Mouse (Mus musculus): ENCODE data around the gene Gspt1. TPM values are rescaled to one million over a fixed set of nuclear protein-coding genes. Genes with fewer than 3 reads are reported as not detected.

Gspt1 gene
- total and polyA plus RNA-seq, 3 experiments = 111 to 886 (median 147) TPM

DNA sequence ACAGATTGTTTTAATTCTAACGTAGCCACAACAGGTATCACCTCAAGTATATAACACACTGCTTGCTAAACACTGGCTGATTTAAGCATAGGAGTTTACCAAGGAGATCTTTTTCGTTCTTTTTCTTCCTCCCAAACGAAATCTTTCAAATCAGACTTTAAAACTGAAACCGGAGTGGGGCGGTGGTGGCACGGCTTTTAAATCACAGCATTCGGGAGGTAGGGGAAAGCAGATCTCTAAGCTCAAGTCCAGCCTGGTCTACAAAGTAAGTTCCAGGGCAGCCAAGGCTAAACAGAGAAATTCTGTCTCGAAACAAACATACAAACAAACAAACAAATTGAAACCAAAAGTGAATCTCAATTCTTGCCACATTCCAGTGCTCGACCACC is 79.0 kb downstream of the Gspt1 start:
- in situ Hi-C loops (cut with MboI; ENCODE audit: low pct_ligation_motif_present, low pct_unique_long_range_greater_than_20kb, low sequenced_read_pairs) = no loop called here
- Histone ChIP-seq H3K36me3 (replicated peaks in 1 of 2; ENCODE audit: control insufficient read depth in 1 of 2, insufficient read depth in 1 of 2, low read length in 1 of 2) (peaks cover 3 to 33% of the 10 kb centered on the region in 2 experiments), H3K4me2 (ENCODE audit: insufficient read depth, low read depth, poor library complexity, severe bottlenecking) (peak overlapping the region; percentile 65; the same call in 1 of the 2 replicates), H3K4me1 (ENCODE audit: control insufficient read depth in 1 of 2, insufficient read depth in 2 of 2) (peaks cover 6 to 56% of the 10 kb centered on the region in 2 experiments; a peak in 3 of 4 replicates), H3K9ac (ENCODE audit: insufficient read depth, low read depth) (peak overlapping the region; percentile 93), H3K27ac (ENCODE audit: insufficient read depth, low read depth) (peak overlapping the region; percentile 43), H3K9me3 (replicated peaks; ENCODE audit: low read length) (peaks cover 8% of the 10 kb centered on the region), H3K79me2 (replicated peaks; ENCODE audit: control insufficient read depth, extremely low read depth, insufficient read depth, poor library complexity, severe bottlenecking) (peaks cover 57% of the 10 kb centered on the region), H3K4me3 (replicated peaks in 1 of 3; ENCODE audit: low read depth in 2 of 3, low read length in 2 of 3, poor library complexity in 1 of 3) (peak overlapping the region; percentile 57 to 97 (median 89)), H3K27me3 (replicated peaks) (no peaks in the 10 kb centered on the region)
- no peak for DNase-seq (ENCODE audit: extremely low read depth)
- dilution Hi-C loops (cut with MboI; ENCODE audit: extremely low pct_ligation_motif_present, extremely low pct_unique_long_range_greater_than_20kb, low sequenced_read_pairs) = no loop called here
- 0 out of 2 replicates have a peak, but pooled peaks have one; percentile 16 for TF ChIP-seq EP300 (IDR thresholded peaks at IDR 0.05; ENCODE audit: low read length)
- TF ChIP-seq ZMIZ1 (IDR thresholded peaks at IDR 0.05; ENCODE audit: low read depth, low read length) = no peak
- no peak for TF ChIP-seq NRF1 (IDR thresholded peaks at IDR 0.05; ENCODE audit: low read depth, low read length)
- TF ChIP-seq TBP (conservative IDR thresholded peaks at IDR 0.05; ENCODE audit: low read depth, low read length) = no peak
- no peak for TF ChIP-seq POLR2A (IDR thresholded peaks at IDR 0.05; ENCODE audit: low read depth, low read length)
- TF ChIP-seq RCOR1 (conservative IDR thresholded peaks at IDR 0.05; ENCODE audit: low read depth, low read length) = no peak
- TF ChIP-seq MEF2A (IDR thresholded peaks at IDR 0.05; ENCODE audit: borderline replicate concordance, low read depth, low read length) = peak; percentile 54; the same call in 1 of the 2 replicates
- TF ChIP-seq MYC (IDR thresholded peaks at IDR 0.05; ENCODE audit: low read depth, low read length) = no peak
- no peak for TF ChIP-seq JUND (conservative IDR thresholded peaks at IDR 0.05; ENCODE audit: low read depth, low read length)
- no peak for TF ChIP-seq MXI1 (IDR thresholded peaks at IDR 0.05; ENCODE audit: low read depth, low read length)
- TF ChIP-seq ETS1 (conservative IDR thresholded peaks at IDR 0.05; ENCODE audit: low read depth, low read length) = no peak
- TF ChIP-seq MAFK (IDR thresholded peaks at IDR 0.05; ENCODE audit: insufficient replicate concordance, low read length) = no peak
- TF ChIP-seq UBTF (IDR thresholded peaks at IDR 0.05; ENCODE audit: low read depth, low read length) = no peak
- no peak for TF ChIP-seq PAX5 (IDR thresholded peaks at IDR 0.05; ENCODE audit: low read length)
- TF ChIP-seq GABPA (IDR thresholded peaks at IDR 0.05; ENCODE audit: insufficient replicate concordance, low read depth, low read length) = no peak
- TF ChIP-seq BHLHE40 (IDR thresholded peaks at IDR 0.05; ENCODE audit: low read depth, low read length) = no peak; the same call in 1 of the 2 replicates
- no peak; the same call in 1 of the 2 replicates for TF ChIP-seq RAD21 (IDR thresholded peaks at IDR 0.05; ENCODE audit: low read depth, low read length)
- 0 out of 2 replicates have a peak, but pooled peaks have one; percentile 1 for TF ChIP-seq MAZ (IDR thresholded peaks at IDR 0.05; ENCODE audit: low read depth, low read length)
- no peak for TF ChIP-seq CHD1 (IDR thresholded peaks at IDR 0.05; ENCODE audit: low read depth, low read length)
- TF ChIP-seq POLR2AphosphoS2 (IDR thresholded peaks at IDR 0.05; ENCODE audit: low read depth, low read length) = no peak
- no peak for TF ChIP-seq JUN (IDR thresholded peaks at IDR 0.05; ENCODE audit: insufficient read depth, low read depth, low read length)
- peak in 1 of 2 experiments; percentile 38; a peak in 1 of 4 replicates for TF ChIP-seq CTCF (conservative IDR thresholded peaks at IDR 0.05 in 1 of 2, IDR thresholded peaks at IDR 0.05 in 1 of 2; ENCODE audit: low read depth in 2 of 2, low read length in 2 of 2)
- peak; percentile 75 for TF ChIP-seq IRF4 (IDR thresholded peaks at IDR 0.05; ENCODE audit: low read depth, low read length)
- no peak; the same call in 1 of the 2 replicates for TF ChIP-seq CHD2 (IDR thresholded peaks at IDR 0.05; ENCODE audit: low read length)
- no peak for TF ChIP-seq E2F4 (IDR thresholded peaks at IDR 0.05; ENCODE audit: insufficient replicate concordance, low read depth, low read length)
- no peak for TF ChIP-seq TCF12 (IDR thresholded peaks at IDR 0.05; ENCODE audit: low read depth, low read length)
- TF ChIP-seq ZKSCAN1 (IDR thresholded peaks at IDR 0.05; ENCODE audit: borderline replicate concordance, low read depth, low read length) = no peak
- no peak for TF ChIP-seq USF2 (conservative IDR thresholded peaks at IDR 0.05; ENCODE audit: low read depth, low read length)
- TF ChIP-seq SIN3A (IDR thresholded peaks at IDR 0.05; ENCODE audit: low read length) = peak; percentile 33; the same call in 1 of the 2 replicates
- TF ChIP-seq MAX (IDR thresholded peaks at IDR 0.05; ENCODE audit: low read length) = 0 out of 2 replicates have a peak, but pooled peaks have one; percentile 1
- TF ChIP-seq KAT2A (IDR thresholded peaks at IDR 0.05; ENCODE audit: insufficient replicate concordance, low read length) = no peak
- TF ChIP-seq ELF1 (IDR thresholded peaks at IDR 0.05; ENCODE audit: low read depth, low read length) = no peak
- no peak for TF ChIP-seq USF1 (IDR thresholded peaks at IDR 0.05; ENCODE audit: low read depth, low read length)
- TF ChIP-seq ZNF384 (IDR thresholded peaks at IDR 0.05; ENCODE audit: low read depth, low read length) = no peak
- TF ChIP-seq ZC3H11A (IDR thresholded peaks at IDR 0.05; ENCODE audit: low read depth, low read length) = no peak
- TF ChIP-seq SMC3 (IDR thresholded peaks at IDR 0.05; ENCODE audit: low read depth, low read length) = no peak
- TF ChIP-seq NELFE (IDR thresholded peaks at IDR 0.05; ENCODE audit: low read depth, low read length) = no peak
- no peak for TF ChIP-seq HCFC1 (IDR thresholded peaks at IDR 0.05; ENCODE audit: low read depth, low read length)

Measured in CH12.LX (cell line).